Mouse (Mus musculus) mature B cell (primary cell): ENCODE data around the gene 1700028K03Rik.

ENCODE experiments used
- in situ Hi-C: fragments of 300-500 bp; cut with MboI; formaldehyde crosslinking; loops from 2 replicates; pipeline ENCODE4 v1.14.3; 2019

1700028K03Rik gene

GRCm38 (mm10) chr5:107534581-107534980 is at the start of gene 1700028K03Rik:
Gene 1700028K03Rik, plus strand, starts transcription at chr5:107534709.
- in situ Hi-C loops = no loop called here

DNA sequence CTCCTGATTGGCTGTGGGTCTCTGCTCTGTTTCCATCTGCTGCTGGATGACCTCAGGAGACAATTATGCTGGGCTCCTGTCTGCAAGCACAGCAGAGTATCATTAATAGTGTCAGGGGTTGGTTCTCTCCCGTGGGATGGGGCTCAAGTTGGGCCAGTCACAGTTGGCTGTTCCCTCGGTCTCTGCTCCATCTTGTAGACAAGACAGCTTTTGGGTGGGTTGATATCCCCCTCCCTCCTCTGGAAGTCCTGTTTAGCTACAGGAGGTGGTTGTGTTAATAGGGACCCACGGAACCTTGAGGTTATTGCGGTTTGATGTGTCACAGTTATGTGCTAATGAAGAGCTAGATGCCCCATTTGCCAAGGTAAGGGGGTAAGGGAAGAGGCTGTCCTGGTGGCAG is 45.5 kb upstream of the 1700028K03Rik start:
- in situ Hi-C loops = no loop called here

- in situ Hi-C loops = no loop called here
Observed at GRCm38 (mm10) chr5:107491036-107491435, 43.5 kb upstream of the 1700028K03Rik start.

DNA sequence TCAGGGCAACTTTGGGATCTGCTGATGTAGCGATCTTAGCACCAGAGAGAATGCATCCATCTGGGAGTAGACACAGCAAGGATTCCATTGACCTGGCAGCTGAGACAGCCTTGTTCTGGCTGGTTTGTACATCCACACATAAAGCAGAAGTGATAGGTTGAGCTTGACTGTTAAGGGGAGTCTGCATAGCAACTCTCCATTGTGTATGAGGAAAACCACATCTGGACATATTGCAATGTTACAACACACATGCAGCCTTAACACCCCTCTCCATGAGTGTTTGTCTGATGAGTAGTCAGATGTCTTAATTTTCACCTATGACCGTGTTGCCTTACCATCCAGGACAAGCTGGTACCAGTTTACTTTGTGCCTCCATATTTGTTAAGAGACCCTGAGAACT is 42.0 kb upstream of the 1700028K03Rik start:
- in situ Hi-C loops = no loop called here

DNA sequence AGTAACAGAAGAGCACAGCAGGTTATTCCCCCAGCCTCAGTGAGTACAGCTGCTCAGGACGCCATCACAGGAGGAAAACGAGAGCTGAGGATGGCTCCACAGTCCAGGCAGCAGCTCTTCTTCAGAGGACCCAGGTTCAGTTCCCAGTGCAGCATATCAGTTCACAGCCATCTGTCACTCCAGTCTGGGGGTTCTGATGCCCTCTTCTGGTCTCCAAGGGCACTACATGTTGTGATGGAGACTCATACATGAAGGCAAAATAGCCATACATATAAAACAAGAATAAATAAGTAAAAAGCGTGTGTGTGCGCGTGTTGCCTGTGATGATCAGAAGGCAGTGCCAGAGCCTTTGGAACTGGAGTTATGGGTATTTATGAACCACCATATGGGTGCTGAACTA is 39.8 kb upstream of the 1700028K03Rik start:
- in situ Hi-C loops = no loop called here

DNA sequence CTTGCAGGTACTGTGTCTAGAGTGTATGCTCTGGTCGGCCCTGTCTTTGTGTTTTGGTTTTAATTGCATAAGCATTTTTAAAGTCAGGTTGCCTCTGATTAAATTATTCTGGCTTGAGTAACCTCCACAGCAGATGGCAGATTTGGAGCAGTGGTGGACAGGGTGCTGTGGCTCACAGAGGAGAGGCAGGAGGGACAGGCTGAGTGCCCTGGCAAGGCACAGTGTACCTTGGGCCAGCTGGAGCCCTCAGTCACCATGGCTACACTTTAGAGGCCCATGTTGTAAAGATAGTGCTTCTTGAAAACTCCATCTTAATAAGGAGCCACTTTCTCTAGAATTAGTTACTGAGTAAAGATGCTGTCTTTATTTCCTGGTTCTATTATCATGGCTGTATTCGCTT is 38.5 kb upstream of the 1700028K03Rik start:
- in situ Hi-C loops = no loop called here

DNA sequence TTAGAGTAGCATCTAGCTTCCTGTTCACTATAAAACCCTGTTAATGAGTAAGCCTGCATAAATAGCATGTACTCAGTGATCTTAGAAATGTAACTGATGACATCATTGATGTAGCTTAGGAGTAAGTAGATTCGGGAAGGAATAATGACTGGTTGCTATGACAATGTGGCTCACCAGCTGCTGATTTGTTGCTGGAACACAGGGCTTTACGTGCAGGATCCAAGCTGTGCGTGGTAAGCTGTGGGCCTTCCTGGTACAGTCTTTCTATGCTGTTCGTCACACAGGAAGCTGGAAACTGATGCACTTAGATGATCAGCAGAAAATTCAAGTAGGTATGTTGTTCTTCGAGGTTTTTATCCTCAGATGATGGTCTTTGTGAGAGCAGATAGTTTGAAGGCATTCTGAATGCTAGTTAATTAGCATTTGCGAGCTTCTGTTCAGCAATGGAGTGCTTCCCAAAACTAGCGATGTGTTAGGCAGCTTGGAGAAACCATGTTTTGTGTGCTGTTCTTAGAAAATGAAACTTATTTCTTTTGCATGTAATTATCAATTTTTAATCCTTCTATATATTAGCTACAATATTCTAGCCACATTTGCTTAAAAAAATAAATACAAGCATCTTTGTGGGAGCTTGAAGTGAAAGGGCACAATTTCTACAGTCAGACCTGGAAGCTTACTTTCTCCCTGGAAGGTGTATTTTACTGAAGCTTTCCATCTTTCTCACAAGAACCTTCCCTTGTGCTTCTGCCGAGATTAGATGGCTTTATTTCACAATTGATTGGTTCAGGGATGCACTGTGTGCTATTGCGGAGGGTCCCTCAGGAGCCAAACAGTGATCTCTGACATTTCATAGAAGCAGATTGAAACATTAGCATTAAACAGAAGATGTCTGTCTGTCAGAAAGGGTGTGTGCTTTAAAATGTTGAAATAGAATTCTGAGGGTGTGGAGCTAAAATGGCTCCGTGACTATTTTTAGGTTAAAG is 36.7 kb upstream of the 1700028K03Rik start:
- in situ Hi-C loops = no loop called here

DNA sequence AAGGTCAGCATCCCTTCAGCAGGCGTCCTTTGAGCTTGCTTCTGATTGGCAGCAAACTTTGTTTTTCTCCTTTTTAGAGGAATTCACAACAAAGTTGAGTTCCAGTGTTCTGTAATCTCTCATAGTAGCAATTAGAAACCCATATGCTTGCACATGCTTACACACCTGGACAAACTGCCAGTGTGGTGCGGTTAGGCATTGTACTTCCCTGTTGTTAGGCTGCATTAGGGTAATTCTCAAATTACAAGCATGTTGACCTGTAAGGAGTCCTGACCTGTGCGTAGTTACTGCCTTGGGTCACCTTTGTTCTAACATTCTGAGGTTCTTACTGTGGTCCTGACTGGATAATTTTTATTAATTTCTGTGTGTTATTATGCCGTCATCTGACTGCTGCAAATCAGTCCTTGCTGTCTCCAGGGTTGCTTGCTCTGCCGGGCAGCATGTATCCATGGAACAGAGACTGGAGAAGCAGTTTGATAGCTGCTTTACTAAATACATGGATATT is 35.7 kb upstream of the 1700028K03Rik start:
- in situ Hi-C loops = no loop called here

- in situ Hi-C loops = no loop called here
Observed at GRCm38 (mm10) chr5:107499891-107500535, 34.5 kb upstream of the 1700028K03Rik start.

DNA sequence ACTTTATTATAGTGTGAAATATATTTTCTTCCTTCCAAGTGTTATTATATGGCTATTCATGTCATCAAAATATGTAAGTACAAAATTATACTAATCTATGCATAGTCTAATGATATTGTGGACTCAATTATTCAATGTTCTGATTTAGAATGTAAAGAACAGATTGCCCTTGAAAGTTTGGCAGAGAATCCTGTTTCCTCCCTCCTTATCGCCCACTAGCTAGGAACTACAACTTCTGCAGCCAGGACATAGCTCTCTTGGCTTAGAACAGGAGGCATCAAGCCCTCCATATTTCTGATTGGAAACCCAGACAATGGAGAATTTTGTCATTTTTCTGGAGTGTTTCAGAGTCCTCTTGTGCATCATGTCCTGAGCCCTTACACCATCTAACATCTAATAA is 33.8 kb upstream of the 1700028K03Rik start:
- in situ Hi-C loops = no loop called here

DNA sequence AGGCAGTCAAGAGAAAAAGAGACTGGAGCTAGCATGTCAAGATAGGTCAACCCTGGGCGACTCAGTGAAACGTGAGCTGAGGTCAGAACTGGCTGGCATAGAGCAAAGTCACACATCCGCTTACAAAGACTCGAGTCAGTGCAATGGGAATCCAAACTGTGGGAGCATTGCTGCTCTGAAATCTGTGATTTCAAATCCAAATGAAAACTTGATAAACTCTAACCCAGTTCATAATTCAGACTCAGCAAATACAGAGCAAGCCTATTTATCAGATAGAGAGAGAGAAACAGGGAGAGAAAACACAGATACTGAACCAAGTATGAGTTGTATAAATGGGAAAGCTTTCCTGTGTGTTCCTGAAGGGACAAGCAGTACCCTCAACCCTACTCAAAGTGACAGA is 27.2 kb upstream of the 1700028K03Rik start, which contains the start of gene Gm42669:
TSS of gene Gm42669 (plus strand) at position 301 of the 400 bp plus-strand sequence.
- in situ Hi-C loops = no loop called here

- in situ Hi-C loops = no loop called here
Observed at GRCm38 (mm10) chr5:107510503-107510902, 24.0 kb upstream of the 1700028K03Rik start.

GRCm38 (mm10) chr5:107511326-107511725 is 23.2 kb upstream of the 1700028K03Rik start:
- in situ Hi-C loops = no loop called here

DNA sequence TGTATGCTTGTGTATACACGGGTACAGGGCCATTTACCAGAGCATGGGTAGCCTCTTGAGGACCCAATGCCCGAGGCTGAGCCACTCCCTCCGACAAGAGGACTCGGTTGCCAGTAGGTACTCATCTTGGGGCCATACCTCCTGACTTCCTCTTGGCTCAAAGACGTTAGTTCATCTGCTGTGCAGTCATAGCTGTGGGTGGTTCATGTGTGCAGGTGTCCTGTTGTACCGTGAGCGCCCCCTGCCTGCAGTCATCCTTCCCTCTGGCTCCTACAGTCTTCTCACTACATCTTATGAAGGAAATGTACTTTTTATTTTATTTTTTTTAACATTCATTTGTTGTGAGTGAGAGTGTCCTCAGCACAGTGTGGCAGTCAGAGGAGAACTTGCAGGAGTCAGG is 20.9 kb upstream of the 1700028K03Rik start:
- in situ Hi-C loops = no loop called here

DNA sequence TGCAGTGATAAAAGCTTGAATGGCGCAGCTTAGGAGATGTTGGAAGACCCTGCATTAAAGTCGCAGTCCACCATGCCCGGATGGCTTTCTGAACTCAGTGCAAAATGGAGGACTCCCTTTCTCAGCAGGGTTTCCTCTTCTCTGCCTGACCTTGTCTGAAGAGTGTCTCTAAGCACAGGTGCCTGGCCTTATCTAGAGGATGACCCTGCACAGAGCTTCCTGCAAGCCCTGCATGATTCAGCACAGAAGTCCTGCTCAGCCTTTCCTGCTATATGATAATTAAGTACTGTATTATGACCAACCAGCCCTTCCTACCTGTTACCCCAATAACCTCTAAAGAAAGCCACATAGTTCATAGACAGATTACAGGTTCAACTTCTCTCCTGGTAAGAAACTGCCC is 19.1 kb upstream of the 1700028K03Rik start:
- in situ Hi-C loops = no loop called here

GRCm38 (mm10) chr5:107516087-107516486 is 18.4 kb upstream of the 1700028K03Rik start:
- in situ Hi-C loops = no loop called here

DNA sequence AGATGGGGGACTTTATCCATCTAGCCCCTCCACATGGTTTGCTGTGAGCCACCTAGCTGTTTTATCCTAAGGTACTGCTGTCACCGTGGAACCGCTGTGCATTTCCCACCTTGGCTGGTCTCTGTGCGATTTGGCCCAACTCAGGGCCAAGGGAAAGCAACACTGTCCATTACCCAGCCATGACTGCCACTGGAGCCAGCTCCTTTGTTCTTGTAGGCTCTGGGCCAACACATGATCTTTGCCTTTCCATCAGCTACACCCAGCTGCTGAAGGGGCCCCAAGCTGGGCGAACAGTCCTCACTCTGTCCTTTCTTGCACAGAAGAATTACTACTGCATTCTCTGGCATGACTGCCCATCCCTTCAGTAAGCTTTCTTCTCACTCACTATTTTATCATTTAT is 15.9 kb upstream of the 1700028K03Rik start:
- in situ Hi-C loops = no loop called here

GRCm38 (mm10) chr5:107521386-107521785 is 13.1 kb upstream of the 1700028K03Rik start:
- in situ Hi-C loops = no loop called here

- in situ Hi-C loops = no loop called here
Observed at GRCm38 (mm10) chr5:107521897-107522296, 12.6 kb upstream of the 1700028K03Rik start.

DNA sequence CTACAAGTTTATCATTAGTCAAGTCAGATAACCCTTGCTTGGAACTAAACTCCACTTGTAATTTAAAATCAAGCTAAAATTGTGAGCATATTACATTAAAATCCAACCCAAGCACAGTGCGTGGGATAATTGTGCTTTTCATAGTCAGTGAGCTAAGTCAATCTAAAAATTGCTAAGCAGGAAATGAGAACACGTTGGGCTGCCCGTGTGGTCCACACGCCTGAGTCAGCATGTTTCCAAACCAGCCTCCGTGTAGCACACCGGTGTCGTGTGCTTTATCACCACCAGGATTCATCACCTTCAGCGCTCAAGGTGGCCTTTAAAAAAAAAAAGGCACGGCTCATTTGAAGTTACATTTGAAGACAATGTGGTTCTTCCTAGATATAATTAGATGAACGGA is 10.2 kb upstream of the 1700028K03Rik start:
- in situ Hi-C loops = no loop called here

DNA sequence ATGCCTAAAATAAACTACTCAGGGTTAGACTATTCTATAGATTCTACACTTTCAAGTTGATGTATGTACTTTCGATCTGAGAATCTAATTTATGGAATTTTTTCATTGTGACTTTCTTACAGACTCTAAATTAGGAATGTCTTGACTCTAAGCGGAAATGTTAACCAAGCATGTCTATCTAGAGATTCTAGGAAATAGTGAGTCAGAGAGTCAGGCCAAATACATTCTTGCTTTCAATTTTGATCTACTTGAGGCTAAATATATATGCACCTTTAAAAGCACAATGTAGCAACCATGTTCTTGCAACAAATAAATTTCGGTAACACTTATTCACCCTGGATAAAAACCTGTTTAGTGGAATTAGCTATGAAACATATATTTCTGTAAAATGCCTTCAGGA is 5.7 kb upstream of the 1700028K03Rik start:
- in situ Hi-C loops = no loop called here

- in situ Hi-C loops = no loop called here
Observed at GRCm38 (mm10) chr5:107533590-107533989, 919 bp upstream of the 1700028K03Rik start.

GRCm38 (mm10) chr5:107541696-107542095 is 7.2 kb downstream of the 1700028K03Rik start:
- in situ Hi-C loops = no loop called here
